In genomic region chr5:131794411-131795133, GRCm38 (mm10) we compare ENCODE assay signal across 9 mouse cellular contexts.
DNase-seq lines count a peak whose midpoint lies in the region; ATAC-seq lines count a peak whose summit lies in the region.
"Had no signal": no experiment of that assay in that cellular context is flagged by ENCODE, and none has a peak within 500 bp of the region (broad histone marks: within the 10 kb centered on the region; RNA-seq: fewer than 3 reads in every experiment).

No protein-coding gene starts in this region.

- peak overlapping the region; percentile 31; the same call in 1 of the 2 replicates for H3K4me2 ChIP-seq in heart, embryonic 16.5 days (ENCODE audit: low read depth, low read length)
- H3K4me2 ChIP-seq in forebrain, embryonic 14.5 days (ENCODE audit: low read length), result peak overlapping the region; percentile 32
- 0 out of 2 replicates have a peak overlapping the region, but pooled peaks have one; percentile 0 for H3K4me2 ChIP-seq in neural tube, embryonic 14.5 days (ENCODE audit: low read depth, low read length)

- H3K36me3 ChIP-seq in heart, embryonic 16.5 days (ENCODE audit: control insufficient read depth, insufficient read depth), result no peaks in the 10 kb centered on the region
- no peaks in the 10 kb centered on the region for H3K36me3 ChIP-seq in forebrain, embryonic 14.5 days (ENCODE audit: control insufficient read depth, insufficient read depth, low read length)
- no peaks in the 10 kb centered on the region for H3K36me3 ChIP-seq in neural tube, embryonic 14.5 days (ENCODE audit: control insufficient read depth, insufficient read depth, low read length)

- H3K27ac ChIP-seq in heart, embryonic 16.5 days (ENCODE audit: low read length), result no peak overlapping the region
- peak overlapping the region; percentile 90 for H3K27ac ChIP-seq in forebrain, embryonic 14.5 days (ENCODE audit: low read depth, low read length)
- H3K27ac ChIP-seq in neural tube, embryonic 14.5 days (ENCODE audit: low read depth, low read length), result peak overlapping the region; percentile 69

- no peak for ATAC-seq in heart, embryonic 16.5 days (replicated peaks; ENCODE audit: extremely low read depth, insufficient read depth, low FRiP score)
- peak; percentile 92 for ATAC-seq in forebrain, embryonic 14.5 days
- peak; percentile 73 for ATAC-seq in neural tube, embryonic 14.5 days (ENCODE audit: low read depth)

- H3K4me3 ChIP-seq in heart, embryonic 16.5 days (ENCODE audit: low read length), result no peak overlapping the region
- no peak overlapping the region for H3K4me3 ChIP-seq in forebrain, embryonic 14.5 days (ENCODE audit: low read depth, low read length)
- no peak overlapping the region for H3K4me3 ChIP-seq in neural tube, embryonic 14.5 days (ENCODE audit: low read depth, low read length)

- H3K4me1 ChIP-seq in heart, embryonic 16.5 days (ENCODE audit: control insufficient read depth, insufficient read depth, low read length), result no peaks in the 10 kb centered on the region
- peaks cover 43% of the 10 kb centered on the region for H3K4me1 ChIP-seq in forebrain, embryonic 14.5 days (ENCODE audit: control insufficient read depth, insufficient read depth, low read length)
- peaks cover 24% of the 10 kb centered on the region for H3K4me1 ChIP-seq in neural tube, embryonic 14.5 days (ENCODE audit: control insufficient read depth, insufficient read depth, low read length)

- no peaks in the 10 kb centered on the region for H3K9me3 ChIP-seq in heart, embryonic 16.5 days (replicated peaks; ENCODE audit: control insufficient read depth, low read length)
- H3K9me3 ChIP-seq in forebrain, embryonic 14.5 days (replicated peaks; ENCODE audit: control insufficient read depth, low read length), result no peaks in the 10 kb centered on the region
- H3K9me3 ChIP-seq in neural tube, embryonic 14.5 days (ENCODE audit: control insufficient read depth, low read length), result no peaks in the 10 kb centered on the region

- DNase-seq in heart, adult 9 months (ENCODE audit: low spot score in 2 of 2), result no peak
- peak; percentile 96 for DNase-seq in forebrain, embryonic 14.5 days (ENCODE audit: low spot score)
- DNase-seq in layer of hippocampus, postnatal 14 days (ENCODE audit: low spot score in 2 of 2), result peak; percentile 88 to 93
- DNase-seq in spleen, adult 18-20 months, result no peak
- DNase-seq in c-Kit-positive CD71-positive TER-119-positive erythroid progenitor cells, embryonic 14.5 days (ENCODE audit: low spot score), result no peak
- no peak for DNase-seq in B cell, adult 2 months

- H3K9ac ChIP-seq in heart, embryonic 16.5 days (ENCODE audit: low read length), result no peak overlapping the region
- H3K9ac ChIP-seq in forebrain, embryonic 14.5 days (ENCODE audit: low read length), result peak overlapping the region; percentile 45; the same call in 1 of the 2 replicates
- no peak overlapping the region for H3K9ac ChIP-seq in neural tube, embryonic 14.5 days (replicated peaks; ENCODE audit: low read depth, low read length)

- H3K27me3 ChIP-seq in heart, embryonic 16.5 days (ENCODE audit: control insufficient read depth, insufficient read depth, low read length), result no peaks in the 10 kb centered on the region
- no peaks in the 10 kb centered on the region for H3K27me3 ChIP-seq in forebrain, embryonic 14.5 days (replicated peaks; ENCODE audit: control insufficient read depth, insufficient read depth, low read length)
- H3K27me3 ChIP-seq in neural tube, embryonic 14.5 days (ENCODE audit: control insufficient read depth, insufficient read depth, low read length), result no peaks in the 10 kb centered on the region
- H3K27me3 ChIP-seq: CH12.LX had no signal

- WGBS in heart, embryonic 16.5 days, result 42% methylated on average over 18 of the region's 18 CpGs
- WGBS in forebrain, embryonic 14.5 days, result 7% methylated on average over 18 of the region's 18 CpGs
- 21% methylated on average over 18 of the region's 18 CpGs for WGBS in neural tube, embryonic 14.5 days

Comparison
In these comparisons a context has a peak if more than half of its experiments do, and no peak if none do; other contexts are left out.
1. DNase-seq: peak in forebrain, embryonic 14.5 days (single experiment) and layer of hippocampus, postnatal 14 days (2 of 2); none in heart, adult 9 months (0 of 2), spleen, adult 18-20 months (0 of 2), c-Kit-positive CD71-positive TER-119-positive erythroid progenitor cells, embryonic 14.5 days (single experiment) and B cell, adult 2 months (0 of 2).
2. Peak in every context shown above with its lines, with median percentiles within 50 percentile points of each other: H3K4me2 ChIP-seq.